Mouse (Mus musculus) fibroblast of lung, adult 2 months (primary cell): ENCODE results near the gene B3galnt1.
"Not testable (repeated sequence)": the region's sequence is repeated elsewhere in the genome, so short reads cannot be mapped to it uniquely, and the experiment has no call there.

Experiments used
- DNase-seq: peaks from one replicate; pipeline ENCODE4 v3.0.0-alpha.2; 2011; ENCODE audit warnings: low read depth

B3galnt1 gene

DNA sequence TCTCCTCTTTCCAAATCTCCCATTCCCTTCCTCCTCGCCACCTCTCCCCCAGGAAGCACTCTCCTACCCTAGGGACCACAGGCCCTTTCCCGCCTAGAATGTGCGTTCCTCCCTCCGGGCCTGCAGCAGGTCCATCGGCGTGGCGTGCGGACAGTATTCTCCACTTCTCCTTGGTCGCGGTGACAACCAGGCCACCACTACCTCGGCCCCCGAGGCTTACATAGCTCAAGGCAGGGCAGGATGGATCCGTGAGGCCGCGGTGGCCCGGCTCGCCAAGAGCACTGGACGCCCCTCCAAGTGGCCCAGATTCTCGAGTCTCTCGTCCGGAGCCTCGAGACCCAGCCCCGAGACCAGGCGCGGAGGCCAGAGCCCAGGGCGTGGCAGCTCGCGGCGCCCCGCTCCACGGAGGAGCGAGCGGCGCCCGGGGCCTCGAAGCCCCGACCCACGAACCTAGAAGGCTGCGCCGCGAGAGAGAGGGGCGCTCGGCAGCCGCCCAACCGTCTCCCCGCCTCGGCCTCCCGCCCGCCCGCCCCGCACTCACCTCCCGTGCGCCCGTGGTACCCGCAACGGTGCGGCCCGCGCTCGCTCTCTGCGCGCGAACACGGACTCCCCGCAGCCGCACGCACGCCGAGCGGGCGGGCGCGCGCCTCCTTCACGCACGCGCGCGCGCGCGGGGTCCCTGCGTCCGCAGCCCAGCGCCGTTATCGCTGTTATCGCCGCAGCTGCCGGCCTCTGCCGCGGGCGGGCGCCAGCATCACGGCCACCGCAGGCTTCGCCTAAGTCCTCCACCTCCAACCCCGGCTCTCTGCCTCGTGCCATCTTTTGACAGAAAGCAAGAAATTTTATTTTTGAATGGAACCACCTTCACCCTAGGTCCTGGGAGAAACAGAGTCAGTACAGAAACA is at the start of gene B3galnt1:
Gene B3galnt1, minus strand, starts transcription at position 700 of the 905 bp plus-strand sequence.
- no peak for DNase-seq

DNA sequence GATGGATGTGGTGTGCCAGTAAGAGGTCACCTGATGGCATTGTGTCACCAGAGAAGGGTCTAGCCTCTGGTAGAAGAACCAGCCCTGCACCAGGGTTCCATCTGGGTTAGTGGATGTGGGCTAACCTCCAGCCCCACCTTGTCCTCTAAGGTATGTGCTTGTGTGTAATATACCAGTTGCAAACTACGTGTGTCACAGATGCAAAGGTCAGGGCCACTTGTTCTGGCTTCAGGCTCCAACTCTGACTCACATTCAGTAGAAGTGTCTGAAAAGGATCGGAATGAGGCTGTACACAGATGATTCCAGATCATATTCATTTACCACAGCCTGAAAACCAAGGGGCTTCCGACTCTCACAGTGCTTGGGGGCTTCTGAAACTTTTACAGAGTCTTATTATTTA is 35.8 kb upstream of the B3galnt1 start:
- DNase-seq: no peak

DNA sequence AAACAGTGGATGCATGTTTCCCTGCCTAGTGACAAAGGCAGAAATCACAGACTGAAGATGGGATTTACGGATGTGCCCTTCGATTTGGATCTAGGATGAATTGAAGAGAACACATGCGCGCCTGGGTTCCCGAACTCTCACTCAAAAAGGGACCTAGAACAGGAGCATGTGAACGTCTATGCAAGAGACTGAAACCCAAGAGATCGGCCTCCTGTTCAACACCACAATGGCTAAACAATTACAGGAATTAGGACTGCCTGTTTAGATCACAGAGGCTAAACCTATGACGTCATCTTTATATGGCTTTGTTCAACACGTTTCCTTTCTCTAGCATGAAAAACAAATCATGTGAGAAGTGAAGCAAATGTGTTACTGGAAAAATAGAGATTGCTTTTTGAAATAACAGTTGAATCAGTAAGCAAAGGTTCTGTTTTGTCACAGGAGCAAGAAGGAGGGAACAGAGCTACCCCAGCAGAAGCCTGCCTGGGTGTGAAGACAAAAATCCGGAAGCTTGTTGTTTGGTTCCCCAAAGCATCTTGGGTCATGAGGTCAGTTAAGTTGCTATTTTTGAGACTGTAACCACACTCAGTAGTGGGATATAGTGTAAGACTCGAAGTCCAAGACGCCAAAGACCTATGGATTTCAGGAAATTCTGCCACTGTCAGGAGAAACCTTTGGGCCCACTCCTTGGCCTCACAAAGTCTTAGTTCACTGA is 35.1 kb upstream of the B3galnt1 start:
- DNase-seq: no peak

GRCm38 (mm10) chr3:69626963-69627590 is 28.3 kb upstream of the B3galnt1 start:
- no peak for DNase-seq

DNA sequence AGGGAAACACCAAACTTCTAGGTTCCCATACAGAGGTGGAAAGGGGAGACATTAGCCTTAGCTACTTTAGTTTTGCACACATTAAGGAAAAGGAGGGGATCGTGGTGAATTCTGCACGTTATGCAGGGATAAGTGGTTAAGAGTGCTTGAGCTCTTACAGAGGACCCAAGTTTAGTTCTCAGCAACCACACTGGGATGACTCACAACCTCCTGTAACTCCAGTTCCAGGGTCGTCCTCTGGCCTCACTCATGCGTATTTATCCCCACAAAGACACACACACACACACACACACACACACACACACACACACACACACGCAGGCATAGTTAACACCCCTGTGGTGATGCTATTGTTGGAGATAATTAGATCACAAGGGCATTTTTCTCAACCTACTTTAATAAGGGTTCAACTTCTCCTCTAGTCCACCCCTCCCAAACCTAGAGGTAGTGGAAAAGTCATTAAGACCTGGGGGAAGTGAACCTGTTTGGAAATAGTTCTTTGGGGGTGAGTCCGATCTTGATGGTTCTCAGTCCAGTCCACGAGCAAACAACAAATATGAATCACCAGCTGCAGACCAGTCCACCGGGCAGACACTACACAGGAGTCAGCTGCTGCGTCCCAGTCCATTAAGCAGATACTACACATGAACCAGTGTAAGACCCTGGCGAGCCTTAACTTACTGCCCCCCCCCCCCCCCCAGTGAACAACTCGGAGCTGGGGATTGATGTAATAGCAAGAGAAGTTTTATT is 27.6 kb upstream of the B3galnt1 start:
- DNase-seq: no peak

GRCm38 (mm10) chr3:69624182-69624581 is 25.4 kb upstream of the B3galnt1 start:
- no peak for DNase-seq

- no peak for DNase-seq
Measured at GRCm38 (mm10) chr3:69607909-69608308, 9.1 kb upstream of the B3galnt1 start.

DNA sequence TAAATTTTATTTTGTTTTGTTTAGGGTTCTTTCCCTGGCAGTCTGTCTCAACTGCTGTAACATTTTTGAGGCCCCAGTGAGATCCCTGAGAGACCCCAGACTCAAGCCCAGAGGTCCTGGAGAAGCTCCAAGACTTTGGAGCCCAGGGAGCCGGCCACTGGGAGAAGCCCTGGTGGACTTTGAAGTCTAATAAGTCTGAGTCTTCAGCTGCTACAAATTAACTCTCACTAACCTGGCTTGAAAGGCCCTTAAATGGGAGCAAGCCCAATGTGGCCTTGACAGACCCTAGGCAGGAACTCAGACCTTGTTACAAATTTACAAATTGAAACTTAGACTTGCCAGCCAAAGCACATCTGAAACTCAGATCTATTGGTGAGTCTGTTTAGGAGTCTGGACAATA is 8.7 kb upstream of the B3galnt1 start:
- no peak for DNase-seq

DNA sequence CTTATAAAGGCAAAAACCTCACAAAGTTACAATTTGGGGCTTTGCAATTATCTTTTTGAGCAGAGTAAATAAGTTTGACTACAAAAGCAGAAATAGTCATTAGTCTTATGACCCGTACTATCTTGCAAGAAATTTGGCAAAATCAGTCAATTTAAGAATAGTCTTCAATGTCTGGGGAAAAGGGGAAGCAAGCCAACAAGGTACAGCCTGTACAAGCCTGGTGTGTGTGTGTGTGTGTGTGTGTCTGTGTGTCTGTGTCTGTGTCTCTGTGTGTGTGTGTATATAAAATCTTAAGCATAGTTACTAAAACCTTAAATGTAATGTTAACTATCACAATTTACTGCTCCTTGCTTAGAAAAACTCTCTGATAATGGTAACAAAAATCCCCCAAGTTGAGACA is 8.2 kb upstream of the B3galnt1 start:
- no peak for DNase-seq

GRCm38 (mm10) chr3:69599166-69599500 is 373 bp upstream of the B3galnt1 start:
- no peak for DNase-seq

- DNase-seq: no peak
Measured at GRCm38 (mm10) chr3:69597816-69598215, 944 bp downstream of the B3galnt1 start.

DNA sequence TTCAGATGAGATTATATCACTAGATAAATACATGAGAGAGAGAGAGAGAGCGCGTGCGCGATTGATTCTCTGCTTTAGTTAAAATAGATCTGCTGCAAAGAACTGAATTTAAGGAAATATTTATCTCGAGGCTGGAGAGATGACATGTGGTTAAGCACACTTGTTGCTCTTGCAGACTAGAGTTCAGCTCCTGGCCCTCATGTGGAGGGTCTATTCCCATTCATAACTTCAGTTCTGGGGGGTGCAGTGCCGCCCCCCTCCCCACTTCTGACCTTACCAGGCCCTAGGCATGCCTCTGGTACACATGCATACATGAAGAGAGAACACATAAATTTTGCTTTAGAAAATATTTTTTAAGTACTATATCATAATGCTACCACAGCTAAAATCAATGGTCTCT is 1.5 kb downstream of the B3galnt1 start:
- DNase-seq: no peak

DNA sequence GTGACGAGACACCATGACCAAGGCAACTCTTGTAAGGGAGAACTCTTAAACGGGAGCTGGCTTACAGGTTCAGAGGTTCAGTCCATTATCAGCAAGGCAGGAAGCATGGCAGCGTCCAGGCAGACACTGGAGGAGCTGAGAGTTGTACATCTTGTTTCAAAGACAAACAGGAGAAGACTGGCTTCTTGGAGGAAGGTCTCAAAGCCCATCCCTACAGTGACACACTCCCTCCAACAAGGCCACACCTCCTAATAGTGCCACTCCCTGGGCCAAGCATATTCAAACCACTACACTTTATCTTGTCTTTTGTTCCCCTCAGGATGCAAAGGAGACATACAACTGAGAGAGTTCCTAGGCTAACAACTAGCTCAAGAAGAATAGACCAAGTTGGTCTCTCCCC is 2.6 kb downstream of the B3galnt1 start:
- DNase-seq: no peak

DNA sequence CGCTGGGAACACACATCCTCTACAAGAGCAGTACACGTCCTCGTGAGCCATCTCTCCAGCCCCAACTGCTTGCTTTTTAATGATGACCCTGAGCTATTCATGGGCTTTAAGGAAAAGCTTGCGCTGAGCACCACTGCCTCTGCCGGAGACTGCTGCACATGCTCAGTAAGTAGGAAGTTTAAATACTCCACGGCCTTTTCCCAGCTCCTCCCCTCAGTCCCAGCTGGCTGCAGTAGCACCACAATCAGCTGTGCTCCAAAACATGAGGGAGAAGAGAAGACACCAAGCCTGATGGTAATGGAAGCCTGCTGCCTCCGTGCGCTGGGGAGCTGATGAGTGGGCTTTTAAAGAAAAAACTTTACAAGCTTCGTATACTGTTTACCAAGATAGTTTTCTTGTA is 4.7 kb downstream of the B3galnt1 start:
- no peak for DNase-seq

DNA sequence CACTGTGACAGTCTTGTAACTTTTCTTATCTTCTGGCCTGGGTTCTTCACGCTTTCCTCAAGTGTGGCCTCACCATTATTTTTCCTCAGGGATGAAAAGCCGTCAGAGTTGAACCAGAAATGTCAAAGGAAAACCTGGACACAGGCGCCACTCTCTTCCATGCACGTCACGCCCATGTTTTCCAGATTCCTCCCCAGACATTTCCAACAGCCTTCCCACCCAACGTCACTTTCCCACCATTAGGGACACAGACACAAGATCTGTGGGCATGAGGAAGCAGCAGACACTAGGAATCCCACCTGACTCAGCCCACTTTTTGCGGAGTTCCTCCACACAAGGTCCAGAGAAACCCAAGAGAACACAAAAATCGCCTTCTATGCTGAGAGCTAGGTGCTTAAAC is 5.3 kb downstream of the B3galnt1 start:
- no peak for DNase-seq

DNA sequence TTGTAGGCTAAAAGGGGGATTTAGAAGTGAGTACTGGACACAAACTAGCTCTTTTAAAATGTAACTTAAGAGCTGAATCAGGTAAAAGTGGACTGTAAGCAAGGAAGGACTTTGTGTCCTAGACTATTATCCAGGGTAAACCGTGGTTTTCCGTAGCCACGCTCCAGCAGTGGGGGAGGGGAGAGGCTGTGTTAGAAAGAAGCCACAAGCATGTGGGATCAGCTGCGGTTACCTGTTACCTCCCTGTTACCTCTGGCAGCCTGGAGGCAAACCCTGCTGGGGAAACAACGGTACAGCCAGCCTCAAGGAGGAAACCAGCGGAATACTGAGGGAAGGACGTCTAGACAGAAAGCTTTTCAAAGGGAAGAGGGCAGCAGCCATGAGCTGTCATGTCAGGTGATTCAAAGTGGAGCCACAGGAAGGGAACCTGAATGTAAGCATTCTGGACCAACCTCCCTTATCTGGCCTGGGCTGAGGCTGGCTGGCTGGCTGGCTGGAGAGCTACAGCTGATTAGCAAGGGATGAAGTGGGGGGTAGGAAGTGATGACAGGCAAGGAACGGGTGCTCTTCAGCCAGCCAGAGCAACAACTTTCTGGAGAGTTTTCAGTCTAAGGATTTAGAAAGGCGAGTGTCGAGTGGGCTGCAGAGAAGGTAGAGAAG is 10.5 kb downstream of the B3galnt1 start:
- no peak for DNase-seq

DNA sequence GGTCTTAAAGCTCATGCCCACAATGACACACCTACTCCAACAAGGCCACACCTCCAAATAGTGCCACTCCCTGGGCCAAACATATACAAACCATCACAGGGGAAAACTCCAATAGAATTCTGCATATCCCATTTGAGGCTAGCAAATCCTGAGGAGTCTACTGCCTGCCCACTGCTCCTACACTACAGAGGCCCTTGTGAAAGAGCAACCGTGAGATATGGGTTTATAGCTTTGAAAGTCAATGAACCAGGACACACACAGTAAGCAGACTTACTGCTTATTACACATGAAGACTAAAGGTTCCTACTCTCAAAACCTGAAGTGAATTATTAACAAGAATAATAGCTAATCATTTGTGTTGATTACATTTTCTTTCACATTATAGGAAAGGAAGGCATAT is 15.0 kb downstream of the B3galnt1 start:
- DNase-seq: no peak

DNA sequence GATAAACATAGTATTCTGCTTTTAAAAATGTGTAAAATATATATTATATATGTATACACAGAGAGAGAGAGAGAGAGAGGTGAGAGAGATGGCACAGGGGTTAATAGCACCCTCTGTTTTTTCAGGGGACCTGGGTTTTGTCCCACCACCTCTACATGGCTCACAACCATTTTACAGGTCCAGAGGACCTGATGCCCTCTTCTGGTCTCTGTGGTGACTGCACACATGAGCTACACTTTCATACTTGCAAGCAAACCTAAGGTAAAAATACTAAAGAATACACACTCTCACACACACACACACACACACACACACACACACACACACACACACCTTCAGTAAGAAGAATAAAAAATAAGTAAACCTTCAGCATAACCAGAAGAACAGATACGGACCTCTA is 20.0 kb downstream of the B3galnt1 start:
- no peak for DNase-seq

DNA sequence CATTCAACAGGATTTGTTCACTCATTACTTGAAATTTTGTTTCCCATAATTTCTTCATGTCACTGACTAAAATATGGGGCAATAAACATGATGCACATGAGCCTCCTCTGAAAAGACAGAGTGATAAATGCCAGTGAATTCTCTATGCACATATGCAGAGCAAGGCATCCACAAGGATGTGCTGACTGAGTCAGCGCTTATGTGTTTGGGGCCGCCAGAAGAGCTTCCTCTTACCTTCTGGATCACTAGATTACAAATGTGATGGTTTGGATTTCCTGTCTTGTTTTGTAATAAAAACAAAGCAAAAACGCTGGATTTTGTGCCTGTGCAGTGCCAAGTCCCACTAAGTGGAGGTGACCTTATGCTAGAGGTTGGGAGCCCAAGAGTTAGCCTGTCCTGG is 22.0 kb downstream of the B3galnt1 start:
- DNase-seq: no peak

- no peak for DNase-seq
Measured at GRCm38 (mm10) chr3:69575577-69575976, 23.2 kb downstream of the B3galnt1 start.

DNA sequence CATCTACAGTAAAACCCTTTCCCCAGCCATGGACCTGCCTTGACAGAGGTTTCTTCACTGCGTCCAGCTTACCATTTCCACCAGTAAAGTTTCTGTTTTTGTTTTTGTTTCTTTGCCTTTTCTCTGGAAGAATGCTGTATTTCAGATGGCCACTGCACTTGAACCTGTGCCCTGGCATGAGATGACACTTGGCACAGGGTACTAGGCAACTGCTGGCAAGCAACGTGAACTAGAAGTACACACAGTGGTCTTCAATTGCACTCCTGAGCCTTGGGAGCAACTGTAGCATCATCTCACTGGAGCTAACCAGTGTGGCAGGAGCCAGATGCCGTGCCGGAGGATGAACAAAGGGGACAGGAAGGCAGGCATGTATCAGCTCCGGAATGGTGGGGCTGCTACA is 26.2 kb downstream of the B3galnt1 start:
- DNase-seq: no peak

- DNase-seq: not testable (repeated sequence)
Measured at GRCm38 (mm10) chr3:69565586-69565985, 33.2 kb downstream of the B3galnt1 start.
